Mouse (Mus musculus): Measurements from ENCODE around the gene Eif4a3.
A peak's percentile ranks its signal among the peaks of the same experiment; 100 is the strongest.

Gene Eif4a3

GRCm38 (mm10) chr11:119299391-119300245 lies at the start of gene Eif4a3:
Eif4a3 (minus strand) TSS chr11:119300089.
- peak; percentile 98 for DNase-seq

- DNase-seq: no peak
These were observed 47.2 kb upstream of the Eif4a3 start for GRCm38 (mm10) chr11:119347125-119347524.

- peak; percentile 36 for DNase-seq
These were observed 45.0 kb upstream of the Eif4a3 start for GRCm38 (mm10) chr11:119344865-119345264.

GRCm38 (mm10) chr11:119344178-119344577 lies 44.3 kb upstream of the Eif4a3 start:
- DNase-seq: no peak

GRCm38 (mm10) chr11:119339637-119340036 lies 39.7 kb upstream of the Eif4a3 start:
- peak; percentile 84 for DNase-seq

GRCm38 (mm10) chr11:119339179-119339578 lies 39.3 kb upstream of the Eif4a3 start:
- DNase-seq: no peak

- no peak for DNase-seq
These were observed 38.6 kb upstream of the Eif4a3 start for GRCm38 (mm10) chr11:119338271-119339059.

GRCm38 (mm10) chr11:119331970-119332369 lies 32.1 kb upstream of the Eif4a3 start:
- no peak for DNase-seq

GRCm38 (mm10) chr11:119330592-119330991 lies 30.7 kb upstream of the Eif4a3 start:
- no peak for DNase-seq

- no peak for DNase-seq
These were observed 25.2 kb upstream of the Eif4a3 start for GRCm38 (mm10) chr11:119325068-119325467.

GRCm38 (mm10) chr11:119322521-119322920 lies 22.6 kb upstream of the Eif4a3 start:
- no peak for DNase-seq

- no peak for DNase-seq
These were observed 16.8 kb upstream of the Eif4a3 start for GRCm38 (mm10) chr11:119316720-119317119.

- DNase-seq: no peak
These were observed 14.5 kb upstream of the Eif4a3 start for GRCm38 (mm10) chr11:119314252-119314936.

- no peak for DNase-seq
These were observed 10.7 kb upstream of the Eif4a3 start for GRCm38 (mm10) chr11:119310621-119311020.

GRCm38 (mm10) chr11:119307916-119308315 lies 8.0 kb upstream of the Eif4a3 start:
- DNase-seq: no peak

GRCm38 (mm10) chr11:119307658-119307867 lies 7.7 kb upstream of the Eif4a3 start, which contains the start of gene Card14:
Card14 (plus strand) TSS chr11:119307768.
- DNase-seq: no peak

GRCm38 (mm10) chr11:119306762-119307657 lies 7.1 kb upstream of the Eif4a3 start:
- no peak for DNase-seq

GRCm38 (mm10) chr11:119304904-119305712 lies 5.2 kb upstream of the Eif4a3 start:
- peak; percentile 60 for DNase-seq

- DNase-seq: no peak
These were observed 1.1 kb upstream of the Eif4a3 start for GRCm38 (mm10) chr11:119300986-119301385.

- no peak for DNase-seq
These were observed 502 bp upstream of the Eif4a3 start for GRCm38 (mm10) chr11:119300246-119300935.

- DNase-seq: no peak
These were observed 972 bp downstream of the Eif4a3 start for GRCm38 (mm10) chr11:119298917-119299316.

Measured in thymus, postnatal 14 days (tissue).